Mouse (Mus musculus): Measurements from ENCODE around the gene Nudt13. TPM values are rescaled to one million over a fixed set of nuclear protein-coding genes. Genes with fewer than 3 reads are reported as not detected.

The Nudt13 gene
- total RNA-seq, 2 experiments from 2014 or later, result 43.4 to 52.3 TPM

GRCm38 (mm10) chr14:20340149-20340548, 45.7 kb downstream of the Nudt13 start:
- peak; percentile 25 for DNase-seq

GRCm38 (mm10) chr14:20340866-20341265, 46.4 kb downstream of the Nudt13 start:
- no peak for DNase-seq

GRCm38 (mm10) chr14:20345885-20346284, 51.4 kb downstream of the Nudt13 start:
- DNase-seq, result no peak

- no peak for DNase-seq
Measured at GRCm38 (mm10) chr14:20347441-20347990, 53.0 kb downstream of the Nudt13 start.

GRCm38 (mm10) chr14:20347991-20348541, 53.6 kb downstream of the Nudt13 start, which contains the start of the genes Ecd and Fam149b:
Gene Ecd (minus strand): TSS chr14:20348121.
Gene Fam149b (plus strand): TSS chr14:20348162.
- DNase-seq, result peak; percentile 95

- no peak for DNase-seq
Measured at GRCm38 (mm10) chr14:20363230-20363629, 68.7 kb downstream of the Nudt13 start.

Other genes starting within 250 kb of the Nudt13 start
- 1 to 10 TPM; 4.5 to 6.5 TPM for gene Saysd1, start 156.2 kb upstream of the Nudt13 start, total RNA-seq (2021)
- gene Kcnk5, start 112.9 kb upstream of the Nudt13 start, total RNA-seq (2021), result 1 to 10 TPM; 4.0 to 9.3 TPM
- not detected for gene Kcnk16, start 25.5 kb upstream of the Nudt13 start, total RNA-seq (2021)
- 10 to 100 TPM; 38.8 to 42.3 TPM for gene Ecd, start 53.4 kb downstream of the Nudt13 start, total RNA-seq (2021)
- gene Fam149b, start 53.5 kb downstream of the Nudt13 start, total RNA-seq (2021), result 10 to 100 TPM; 29.3 to 35.3 TPM
- gene Dnajc9, start 94.2 kb downstream of the Nudt13 start, total RNA-seq (2021), result 10 to 100 TPM; 33.7 to 36.6 TPM
- 100 to 1,000 TPM in 1 of 2 experiments, 10 to 100 TPM in 1; 93.8 to 101 TPM for gene Mrps16, start 98.9 kb downstream of the Nudt13 start, total RNA-seq (2021)
- gene Cfap70, start 157.5 kb downstream of the Nudt13 start, total RNA-seq (2021), result 1 to 10 TPM; 1.9 to 2.7 TPM
- gene Anxa7, start 185.4 kb downstream of the Nudt13 start, total RNA-seq (2021), result 10 to 100 TPM; 60.7 to 67.2 TPM
- 1 to 10 TPM; 2.3 to 3.0 TPM for gene Mss51, start 202.2 kb downstream of the Nudt13 start, total RNA-seq (2021)